Mouse (Mus musculus) fat pad, adult 2 months (tissue): ENCODE data around the gene Cib1.

Source experiments
- DNase-seq: peaks from one replicate; pipeline ENCODE4 v3.0.0-alpha.2; 2011; ENCODE audit warnings: low read depth, low spot score; ENCODE audit errors: extremely low read depth

Gene Cib1

DNA sequence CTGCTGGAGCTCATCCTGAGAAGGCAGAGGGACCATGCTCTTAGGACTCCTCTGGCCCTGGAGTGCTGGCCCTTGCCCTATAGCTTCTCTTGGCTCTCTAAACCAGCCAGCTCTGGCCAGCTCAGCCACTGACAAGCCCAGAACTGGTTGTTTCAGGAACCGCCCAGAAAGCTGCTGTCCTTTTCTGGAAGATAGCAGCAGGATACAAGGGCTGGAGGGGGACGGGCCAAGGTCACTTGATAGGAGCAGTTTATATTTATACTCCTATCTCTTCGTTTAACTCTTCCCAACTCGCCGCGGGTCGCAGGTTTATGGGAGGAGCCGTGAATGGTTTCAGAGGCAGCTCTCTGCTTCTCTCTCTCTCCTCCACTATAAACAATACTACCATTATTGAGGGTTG, 46.6 kb downstream of the Cib1 start:
- DNase-seq, result no peak

DNA sequence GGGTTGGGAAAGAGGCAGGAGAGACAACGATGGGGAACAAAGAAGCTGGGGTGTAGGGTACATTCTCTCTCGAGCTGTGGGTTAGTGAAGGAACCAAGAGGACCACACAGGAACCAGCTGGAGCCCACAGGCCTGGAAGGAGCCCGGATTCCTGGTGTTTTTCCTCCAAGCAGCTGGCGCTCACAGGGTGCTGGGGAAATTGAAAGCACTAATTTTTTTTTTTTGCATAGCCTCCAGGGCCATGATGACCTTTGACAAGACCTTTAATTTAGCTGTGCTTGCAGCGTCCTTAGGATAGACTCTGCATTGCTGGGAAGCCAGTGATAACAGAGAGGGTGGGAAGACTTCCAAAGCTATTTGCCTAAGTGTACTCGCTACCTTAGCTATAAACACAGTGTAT, 47.6 kb downstream of the Cib1 start:
- no peak for DNase-seq

DNA sequence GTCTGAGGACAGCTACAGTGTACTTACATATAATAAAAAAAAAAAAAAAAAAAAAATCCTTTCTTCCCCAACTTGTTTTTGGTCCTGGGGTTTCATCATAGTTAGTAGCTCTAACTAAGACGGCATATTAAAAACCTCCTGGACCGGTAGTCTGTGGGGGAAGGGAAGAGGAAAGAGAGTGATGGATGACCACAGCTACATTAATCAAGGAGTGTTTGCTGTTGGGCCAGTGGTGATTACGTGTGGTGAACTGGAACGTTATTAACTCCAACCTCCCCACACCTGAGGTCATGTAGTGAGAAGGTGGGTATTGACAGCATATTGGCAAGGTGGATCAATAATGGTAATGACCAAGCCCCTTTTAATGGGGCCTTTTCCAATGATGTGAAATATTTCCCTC, 48.1 kb downstream of the Cib1 start:
- no peak for DNase-seq

DNA sequence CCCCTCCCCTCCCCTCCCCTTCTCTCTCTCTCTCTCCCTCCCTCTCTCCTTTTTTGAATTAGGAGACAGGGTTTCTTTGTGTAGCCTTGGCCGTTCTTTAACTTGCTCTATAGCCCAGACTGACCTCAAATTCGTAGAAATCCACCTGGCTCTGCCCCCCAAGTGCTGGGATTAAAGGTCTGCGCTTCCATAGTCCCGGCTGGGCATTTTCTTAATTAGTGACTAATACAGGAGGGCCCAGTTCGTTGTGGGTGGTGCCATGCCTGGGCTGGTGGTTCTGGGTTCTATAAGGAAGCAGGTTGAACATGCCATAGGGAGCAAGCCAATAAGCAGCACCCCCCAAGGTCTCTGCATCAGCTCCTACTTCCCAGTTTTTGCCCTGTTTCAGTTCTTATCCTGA, 48.6 kb downstream of the Cib1 start:
- no peak for DNase-seq

DNA sequence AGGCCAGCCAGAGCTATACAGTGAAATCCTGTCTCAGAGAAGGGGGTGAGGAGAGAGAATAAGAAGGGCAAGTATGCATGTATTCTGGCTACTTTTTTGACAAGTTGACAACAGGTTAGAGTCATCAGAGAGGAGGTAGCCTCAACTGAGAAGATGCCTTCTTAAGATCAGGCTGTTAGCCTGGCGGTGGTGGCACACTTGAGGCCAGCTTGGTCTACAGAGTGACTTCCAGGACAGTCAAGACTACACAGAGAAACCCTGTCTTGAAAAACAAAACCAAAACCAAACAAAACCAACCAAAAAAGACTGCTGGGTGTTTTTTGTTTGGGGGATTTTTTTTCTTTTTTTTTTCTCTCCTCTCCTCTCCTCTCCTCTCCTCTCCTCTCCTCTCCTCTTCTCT, 49.1 kb downstream of the Cib1 start:
- DNase-seq, result no peak

DNA sequence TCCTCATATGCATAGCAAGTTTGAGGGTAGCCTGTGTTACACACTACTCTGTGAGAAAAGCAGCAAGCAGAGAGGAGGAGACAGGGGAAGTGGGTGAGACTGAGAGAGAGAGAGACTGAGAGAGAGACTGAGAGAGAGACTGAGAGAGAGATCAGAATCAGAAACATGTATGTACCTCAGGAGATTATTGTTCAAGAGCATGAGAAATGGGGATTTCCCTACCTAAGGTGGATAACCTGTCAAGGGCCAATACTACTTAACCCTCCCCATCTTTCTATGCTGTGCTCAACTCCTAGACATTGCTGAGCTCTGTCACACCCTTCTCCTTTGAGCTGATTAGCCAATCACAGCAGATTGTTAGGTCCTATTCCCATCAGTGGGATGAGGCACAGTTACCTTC, 50.5 kb downstream of the Cib1 start:
- no peak for DNase-seq

DNA sequence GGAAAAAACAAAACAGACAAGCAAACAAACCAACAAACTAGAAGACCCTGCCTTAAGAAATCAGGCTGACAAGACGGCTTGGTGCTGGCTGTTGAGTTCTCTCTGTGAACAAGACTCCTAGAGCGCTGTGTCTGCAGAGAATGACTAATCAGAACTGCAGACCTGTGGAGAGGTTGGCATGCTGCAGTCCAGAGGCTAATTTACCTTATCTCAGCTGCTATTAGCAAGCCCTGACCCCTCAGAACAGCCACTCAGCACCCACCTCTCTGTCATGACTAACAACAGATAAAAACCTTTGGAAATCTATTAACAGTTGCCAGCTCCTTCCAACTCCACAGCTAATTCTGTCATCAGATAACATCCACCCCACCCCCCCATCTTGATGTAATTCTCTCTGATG, 51.5 kb downstream of the Cib1 start:
- no peak for DNase-seq

DNA sequence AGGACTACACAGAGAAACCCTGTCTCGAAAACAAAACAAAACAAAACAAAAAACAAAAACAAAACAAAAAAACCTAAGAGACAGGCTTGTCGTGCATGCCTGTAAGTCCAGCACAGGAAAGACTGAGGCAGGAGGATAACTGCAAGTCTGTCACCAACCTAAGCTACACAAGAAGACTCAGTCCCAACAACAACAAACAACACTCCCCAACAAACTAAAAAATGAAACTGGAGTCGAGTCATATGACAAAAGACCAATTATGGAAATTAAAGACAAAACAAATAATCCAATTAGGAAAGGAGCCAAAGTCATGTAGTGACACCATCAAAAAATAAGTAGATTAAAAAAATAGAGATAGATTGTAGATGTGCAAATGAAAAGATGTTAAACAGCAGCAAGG, 52.4 kb downstream of the Cib1 start:
- DNase-seq, result no peak

DNA sequence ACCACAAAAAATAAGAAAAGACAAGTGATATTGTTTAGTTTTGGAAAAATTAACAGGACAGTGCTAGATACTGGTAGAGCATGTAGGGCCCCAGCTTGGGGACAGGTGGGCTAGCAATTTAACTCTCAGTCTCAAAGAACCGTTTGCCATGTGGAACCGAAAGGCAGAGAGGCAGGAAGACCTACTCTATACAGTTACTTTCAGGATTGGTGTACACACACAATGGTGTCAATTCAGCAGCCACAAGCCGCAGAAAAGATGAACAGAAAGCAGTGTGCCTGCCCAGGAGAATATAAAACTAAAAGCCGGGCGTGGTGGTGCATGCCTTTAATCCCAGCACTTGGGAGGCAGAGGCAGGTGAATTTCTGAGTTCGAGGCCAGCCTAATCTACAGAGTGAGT, 52.8 kb downstream of the Cib1 start:
- DNase-seq, result no peak

DNA sequence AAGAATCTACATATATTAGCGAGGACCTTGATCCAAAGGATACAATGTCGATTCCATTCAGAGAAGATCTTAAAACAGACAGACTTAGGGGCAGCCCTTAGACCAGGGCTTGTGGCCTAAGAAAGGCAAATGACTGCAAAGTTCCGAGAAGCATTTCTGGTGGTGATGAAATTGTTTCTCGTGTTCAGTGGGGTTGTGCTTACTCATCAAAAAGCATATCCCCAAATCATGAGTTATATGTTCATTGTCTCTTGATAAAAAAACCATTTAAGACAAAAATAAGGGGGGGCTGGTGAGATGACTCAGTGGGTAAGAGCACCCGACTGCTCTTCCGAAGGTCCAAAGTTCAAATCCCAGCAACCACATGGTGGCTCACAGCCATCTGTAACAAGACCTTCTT, 53.3 kb downstream of the Cib1 start:
- no peak for DNase-seq

DNA sequence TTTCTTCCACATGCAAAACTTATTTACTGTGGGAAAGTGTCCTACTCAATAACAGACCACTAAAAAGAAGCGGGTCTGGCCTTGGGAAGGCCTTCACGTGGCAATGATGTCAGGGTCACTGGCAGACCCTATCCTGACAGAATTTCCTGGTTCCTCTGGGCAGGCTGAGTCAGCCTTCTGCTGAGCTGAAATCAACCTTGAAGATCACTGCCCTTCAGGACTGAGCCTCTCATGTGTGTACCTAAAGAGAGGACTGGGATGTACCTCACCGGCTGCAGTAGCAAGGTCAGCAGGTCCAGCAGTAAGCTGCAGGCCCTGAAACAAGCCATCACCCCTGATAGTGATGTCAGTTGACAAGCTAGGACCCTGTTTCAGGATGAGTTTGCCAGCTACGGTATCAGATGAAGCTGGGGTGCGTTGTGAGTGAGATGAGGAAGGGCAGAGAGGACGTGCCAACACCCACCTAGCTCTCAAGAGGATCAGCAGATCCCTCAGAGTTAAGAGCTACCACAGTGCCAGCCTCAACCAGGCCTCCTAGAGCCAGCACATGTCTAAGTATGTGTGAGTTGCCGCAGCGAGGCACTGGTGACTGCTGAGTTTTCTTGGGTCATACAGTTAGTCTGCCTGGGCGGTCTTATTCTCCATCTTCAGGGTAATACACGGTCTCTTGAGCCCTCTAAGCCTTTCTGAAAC, 54.4 kb downstream of the Cib1 start:
- DNase-seq, result no peak

DNA sequence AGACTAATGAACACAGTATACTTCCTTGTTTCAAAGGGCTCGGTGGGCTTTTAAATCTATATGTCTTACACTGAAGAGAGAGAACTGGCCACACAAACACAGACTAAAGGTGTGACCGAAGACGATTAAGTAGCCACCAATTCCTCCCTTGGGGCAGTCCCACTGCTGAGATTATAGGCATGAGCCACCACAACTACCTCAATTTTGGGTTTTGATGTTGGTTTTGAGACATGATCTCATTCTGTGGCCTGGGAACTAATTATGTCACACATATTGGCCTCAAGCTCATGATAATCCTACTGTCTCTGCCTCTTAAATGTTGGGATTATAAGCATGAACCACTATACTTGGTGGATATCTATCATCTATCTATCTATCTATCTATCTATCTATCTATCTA, 55.2 kb downstream of the Cib1 start:
- no peak for DNase-seq
